Mouse (Mus musculus) embryonic facial prominence, embryonic 14.5 days (tissue): ENCODE measurements around the gene Chchd3. TPM values are rescaled to one million over a fixed set of nuclear protein-coding genes. Genes with fewer than 3 reads are reported as not detected.

ENCODE experiments used
- ATAC-seq: fragments of 200-750 bp; cut with Nextera tagmentation; 2 replicates; pipeline ENCODE4 v1.8.0; 2017; ENCODE audit warnings: low read depth, moderate number of reproducible peaks, moderate TSS enrichment
- DNase-seq: peaks from one replicate; pipeline ENCODE4 v3.0.0-alpha.2; 2015; ENCODE audit warnings: low spot score
- H3K27ac ChIP-seq: fragments of 300-500 bp; sonication (generic); replicated peaks from 2 replicates; pipeline ENCODE4 v1.5.1; 2014; ENCODE audit warnings: low read depth, mild to moderate bottlenecking, low read length, moderate library complexity
- H3K27me3 ChIP-seq: fragments of 300-500 bp; sonication (generic); replicated peaks from 2 replicates; pipeline ENCODE4 v1.6.1; 2014; ENCODE audit warnings: low read length; ENCODE audit not compliant: control insufficient read depth, insufficient read depth
- H3K36me3 ChIP-seq: fragments of 300-500 bp; sonication (generic); 2 replicates; pipeline ENCODE4 v1.6.1; 2014; ENCODE audit warnings: low read length, mixed read lengths; ENCODE audit not compliant: control insufficient read depth, insufficient read depth
- H3K4me1 ChIP-seq: fragments of 300-500 bp; sonication (generic); 2 replicates; pipeline ENCODE4 v1.6.1; 2014; ENCODE audit warnings: antibody characterized with exemption, low read length; ENCODE audit not compliant: control insufficient read depth, insufficient read depth
- H3K4me2 ChIP-seq: fragments of 300-500 bp; sonication (generic); 2 replicates; pipeline ENCODE4 v1.6.1; 2014; ENCODE audit warnings: low read depth, mild to moderate bottlenecking, low read length, moderate library complexity, mixed read lengths
- H3K4me3 ChIP-seq: fragments of 300-500 bp; sonication (generic); 2 replicates; pipeline ENCODE4 v1.5.1; 2014; ENCODE audit warnings: low read depth, mild to moderate bottlenecking, low read length
- H3K9ac ChIP-seq: fragments of 300-500 bp; sonication (generic); 2 replicates; pipeline ENCODE4 v1.6.1; 2014; ENCODE audit warnings: low read depth, mild to moderate bottlenecking, low read length, moderate library complexity, mixed read lengths
- H3K9me3 ChIP-seq: fragments of 300-500 bp; sonication (generic); 2 replicates; pipeline ENCODE4 v1.6.1; 2016; ENCODE audit warnings: low read length; ENCODE audit not compliant: control insufficient read depth
- WGBS: fragments of 180-500 bp; shearing (Covaris S2); extraction: QIAGEN DNeasy Blood & Tissue Kit; methylation state at CpG from one replicate; pipeline ENCODE4 v1.1.7; 2014; 5-methylcytosine and 5-hydroxymethylcytosine counted together
- polyA plus RNA-seq: library from polyadenylated mRNA; unstranded; fragments of >200 nt; fragmentation: Nextera tagmentation; extraction: Ambion mirVana; gene quantifications from 2 replicates; pipeline ENCODE4 v1.2.1, GENCODE M21; 2014

The Chchd3 gene
- polyA plus RNA-seq, 1 experiment from 2014 or later: 120 TPM

DNA sequence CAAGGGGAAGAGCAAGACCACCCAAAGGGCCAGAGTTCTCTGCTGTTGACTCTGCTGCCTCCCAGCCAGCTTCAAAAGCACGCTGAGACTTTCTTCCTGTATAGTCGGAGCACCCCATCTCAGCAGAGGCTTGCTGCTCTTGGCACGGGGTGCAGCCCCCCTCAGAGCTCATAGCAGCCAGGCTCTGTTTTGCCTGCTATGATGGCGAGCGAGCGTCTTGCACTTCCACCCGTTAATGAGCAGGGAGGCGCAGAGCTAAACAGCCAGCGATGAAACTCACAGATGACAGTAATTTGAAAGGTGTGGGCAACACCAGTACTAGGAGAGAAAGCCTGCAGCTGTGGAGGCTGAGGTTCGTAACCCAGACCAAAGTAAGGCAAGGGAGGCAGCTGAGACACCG lies 283.7 kb downstream of the Chchd3 start:
- DNase-seq (no peak), ATAC-seq (no peak)
- Histone ChIP-seq H3K27me3 (no peaks in the 10 kb centered on the region), H3K9ac (no peak overlapping the region), H3K36me3 (no peaks in the 10 kb centered on the region), H3K9me3 (no peaks in the 10 kb centered on the region), H3K4me1 (peaks cover 7% of the 10 kb centered on the region), H3K27ac (no peak overlapping the region), H3K4me2 (no peak overlapping the region), H3K4me3 (no peak overlapping the region)
- 61% methylated on average over 11 of the region's 11 CpGs for WGBS

DNA sequence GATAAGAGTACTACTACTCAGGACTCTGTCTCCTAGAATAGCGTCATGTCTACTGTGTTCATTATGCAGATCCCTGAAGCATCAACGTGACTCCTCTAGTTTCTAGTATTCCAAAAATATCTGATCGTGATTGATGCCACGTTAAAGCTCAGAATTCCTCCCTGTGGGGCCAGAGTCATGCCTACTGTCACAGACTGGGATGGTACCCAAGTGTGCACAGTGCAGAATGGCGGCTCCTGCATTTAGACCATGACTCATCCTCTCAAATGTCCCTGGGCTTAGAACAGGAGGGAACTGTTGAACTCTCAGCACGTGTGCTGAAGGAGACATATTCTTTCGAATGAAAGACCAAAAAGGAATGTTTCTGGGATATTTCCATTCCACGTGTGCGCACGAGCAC lies 305.5 kb downstream of the Chchd3 start:
- H3K27ac ChIP-seq: no peak overlapping the region
- H3K9me3 ChIP-seq: no peaks in the 10 kb centered on the region
- H3K4me2 ChIP-seq: no peak overlapping the region
- H3K36me3 ChIP-seq: no peaks in the 10 kb centered on the region
- WGBS: 85% methylated on average over 10 of the region's 10 CpGs
- H3K9ac ChIP-seq: no peak overlapping the region
- no peak for DNase-seq
- H3K4me1 ChIP-seq: no peaks in the 10 kb centered on the region
- no peak for ATAC-seq
- H3K4me3 ChIP-seq: no peak overlapping the region
- H3K27me3 ChIP-seq: no peaks in the 10 kb centered on the region

DNA sequence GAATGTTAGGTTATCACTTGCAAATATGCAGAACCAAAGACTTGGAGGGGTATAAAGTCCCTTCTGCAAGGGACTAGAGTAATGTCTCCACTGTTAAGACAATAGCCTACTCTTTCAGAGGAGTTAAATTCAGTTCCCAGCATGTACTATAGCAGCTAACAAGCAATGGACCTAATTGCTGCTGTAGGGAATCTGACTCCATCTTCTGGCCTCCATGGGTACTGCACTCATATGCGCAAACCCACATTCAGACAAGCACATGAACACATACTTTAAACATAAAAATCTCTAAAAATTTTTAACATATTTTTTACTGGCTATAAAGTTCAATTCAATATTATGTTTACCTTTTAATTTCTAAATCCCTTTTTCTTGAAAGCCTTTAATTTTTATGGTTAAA lies 310.2 kb downstream of the Chchd3 start:
- ATAC-seq (no peak), DNase-seq (no peak)
- whole genome bisulfite sequencing: 89% methylated on average over 1 of the region's 1 CpGs
- Histone ChIP-seq H3K9ac (no peak overlapping the region), H3K9me3 (no peaks in the 10 kb centered on the region), H3K4me3 (no peak overlapping the region), H3K27ac (no peak overlapping the region), H3K4me1 (no peaks in the 10 kb centered on the region), H3K27me3 (no peaks in the 10 kb centered on the region), H3K36me3 (no peaks in the 10 kb centered on the region), H3K4me2 (no peak overlapping the region)

DNA sequence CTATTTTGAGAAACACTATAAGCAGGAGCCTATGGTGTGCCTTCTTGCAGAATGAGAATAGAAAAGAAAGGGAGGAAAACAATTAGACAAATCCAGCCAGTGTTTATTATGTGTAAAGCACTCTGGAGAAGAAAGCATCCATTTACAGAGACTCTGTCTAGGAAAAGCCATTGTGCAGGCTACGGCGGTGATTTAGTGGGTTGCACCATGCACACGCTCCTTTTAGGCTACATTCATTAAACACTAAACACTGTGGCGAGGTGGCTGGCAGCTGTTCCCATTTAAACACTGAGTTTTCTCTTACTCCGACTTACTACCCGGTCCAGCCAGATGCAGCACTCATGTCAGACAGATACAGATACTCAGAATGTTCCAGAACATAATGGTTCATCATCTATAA lies 311.3 kb downstream of the Chchd3 start:
- Histone ChIP-seq H3K27me3 (no peaks in the 10 kb centered on the region), H3K4me3 (no peak overlapping the region), H3K9me3 (no peaks in the 10 kb centered on the region), H3K36me3 (no peaks in the 10 kb centered on the region), H3K4me2 (no peak overlapping the region), H3K9ac (no peak overlapping the region), H3K4me1 (no peaks in the 10 kb centered on the region), H3K27ac (no peak overlapping the region)
- no peak for DNase-seq
- 72% methylated on average over 6 of the region's 6 CpGs for WGBS
- no peak for ATAC-seq

DNA sequence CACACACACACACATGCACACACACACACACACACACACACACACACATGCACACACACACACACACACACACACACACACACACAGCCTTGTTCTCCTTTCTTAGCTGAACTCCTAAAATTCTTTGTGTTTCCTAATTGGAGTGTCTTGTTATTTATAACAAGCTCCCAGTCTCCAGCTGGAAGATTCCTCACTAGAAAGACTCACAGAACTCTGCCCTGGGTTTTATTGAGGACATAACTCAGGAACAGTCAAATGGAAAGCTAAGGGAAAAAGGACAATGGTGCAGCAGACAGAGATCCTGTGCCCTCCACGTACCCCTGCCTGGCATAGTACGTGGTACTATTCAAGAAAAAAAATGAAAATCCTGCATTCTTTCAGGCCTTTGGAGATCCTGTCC lies 312.7 kb downstream of the Chchd3 start:
- no peak overlapping the region for H3K4me3 ChIP-seq
- H3K4me1 ChIP-seq: no peaks in the 10 kb centered on the region
- WGBS: 90% methylated on average over 2 of the region's 2 CpGs
- H3K4me2 ChIP-seq: no peak overlapping the region
- H3K27me3 ChIP-seq: no peaks in the 10 kb centered on the region
- H3K27ac ChIP-seq: no peak overlapping the region
- no peak for DNase-seq
- no peak overlapping the region for H3K9ac ChIP-seq
- no peaks in the 10 kb centered on the region for H3K36me3 ChIP-seq
- H3K9me3 ChIP-seq: no peaks in the 10 kb centered on the region
- no peak for ATAC-seq

Other genes starting within 250 kb of the Chchd3 start
- gene Exoc4, start 188.8 kb upstream of the Chchd3 start, polyA plus RNA-seq: 24.9 and 25.3 TPM in 2 replicates